Mouse (Mus musculus) liver, adult 2 months (tissue): ENCODE data around the gene Sh2b3. TPM values are rescaled to one million over a fixed set of nuclear protein-coding genes. Genes with fewer than 3 reads are reported as not detected.
A peak's percentile ranks its signal among the peaks of the same experiment; 100 is the strongest.

Experiments used
- DNase-seq: peaks from one replicate; pipeline ENCODE4 v3.0.0-alpha.2; 2011; ENCODE audit warnings: low read depth, low spot score; ENCODE audit errors: extremely low read depth
- H3K27ac ChIP-seq: fragments of 200-500 bp; replicated peaks from 2 replicates; pipeline ENCODE4 v1.5.1; 2012; ENCODE audit warnings: low read depth, mild to moderate bottlenecking, control low read depth, inconsistent platforms, low read length; ENCODE audit not compliant: insufficient read depth
- H3K27me3 ChIP-seq: fragments of 200-500 bp; 2 replicates; pipeline ENCODE4 v1.6.1; 2012; ENCODE audit warnings: mild to moderate bottlenecking, moderate library complexity, low read length, inconsistent platforms; ENCODE audit not compliant: control insufficient read depth, insufficient read depth
- H3K36me3 ChIP-seq: fragments of 200-500 bp; 2 replicates; pipeline ENCODE4 v1.6.1; 2012; ENCODE audit warnings: low read length, inconsistent platforms; ENCODE audit not compliant: control insufficient read depth, insufficient read depth
- H3K4me1 ChIP-seq: fragments of 200-500 bp; 2 replicates; pipeline ENCODE4 v1.6.1; 2011; ENCODE audit warnings: low read length; ENCODE audit not compliant: control insufficient read depth, insufficient read depth
- H3K4me3 ChIP-seq: fragments of 200-500 bp; 2 replicates; pipeline ENCODE4 v1.5.1; 2011; ENCODE audit warnings: low read depth, mild to moderate bottlenecking, control low read depth, low read length, moderate library complexity; ENCODE audit not compliant: insufficient read depth
- H3K79me2 ChIP-seq: fragments of 200-500 bp; 2 replicates; pipeline ENCODE4 v1.6.1; 2012; ENCODE audit warnings: inconsistent platforms, mild to moderate bottlenecking, low read length, moderate library complexity; ENCODE audit not compliant: control insufficient read depth, insufficient read depth
- H3K9ac ChIP-seq: fragments of 200-500 bp; 2 replicates; pipeline ENCODE4 v1.6.1; 2012; ENCODE audit warnings: low read depth, mild to moderate bottlenecking, control low read depth, inconsistent platforms, low read length
- CTCF ChIP-seq: fragments of 200-500 bp; IDR thresholded peaks from 2 replicates; pipeline ENCODE4 v1.5.1; 2011; ENCODE audit warnings: low read depth, low read length, control low read depth
- POLR2A ChIP-seq: fragments of 200-500 bp; IDR thresholded peaks from 2 replicates; pipeline ENCODE4 v1.6.1; 2011; ENCODE audit warnings: low read length, control low read depth; ENCODE audit not compliant: insufficient read depth; ENCODE audit errors: extremely low read depth
- WGBS: fragments of 180-500 bp; shearing (Covaris S2); methylation state at CpG from one replicate; pipeline ENCODE4 v1.1.7; 2018; 5-methylcytosine and 5-hydroxymethylcytosine counted together
- polyA plus RNA-seq: library from polyadenylated mRNA; depleted of rRNA; stranded (reverse); fragments of >200 nt; gene quantifications from 2 replicates; pipeline ENCODE4 v1.2.3, GENCODE M21; 2012
- total RNA-seq: library from RNA; depleted of rRNA; stranded (reverse); fragments of >200 nt; gene quantifications from 2 replicates; pipeline ENCODE4 v1.2.3, GENCODE M21; 2014

Sh2b3 gene
- total and polyA plus RNA-seq, 2 experiments, result 7.0 to 14.2 TPM

DNA sequence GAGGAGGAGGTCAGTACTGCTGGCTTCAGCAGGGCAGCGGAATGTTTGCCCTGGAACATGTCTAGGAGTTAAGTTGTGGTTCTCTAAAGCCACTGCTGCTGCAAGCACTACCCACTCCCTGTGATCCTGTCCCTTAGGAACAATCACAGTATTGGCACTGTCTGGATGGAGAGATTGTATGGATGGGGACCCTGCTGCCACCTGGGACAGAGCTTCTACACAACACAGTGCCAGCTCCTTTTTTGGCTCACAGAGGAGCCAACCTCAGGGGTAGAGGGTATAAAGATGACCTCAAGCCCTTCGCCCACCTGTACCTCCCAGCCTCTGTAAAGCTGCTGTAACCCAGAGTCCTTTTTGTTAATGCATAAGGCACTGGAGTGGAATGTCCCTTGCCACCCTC, 20.8 kb downstream of the Sh2b3 start:
- no peak overlapping the region for H3K27ac ChIP-seq
- peaks cover 2% of the 10 kb centered on the region for H3K4me1 ChIP-seq
- H3K4me3 ChIP-seq, result no peak overlapping the region
- no peak overlapping the region for H3K9ac ChIP-seq
- no peak for DNase-seq
- TF ChIP-seq POLR2A (no peak), CTCF (no peak)
- peaks cover 35% of the 10 kb centered on the region for H3K36me3 ChIP-seq
- H3K79me2 ChIP-seq, result no peaks in the 10 kb centered on the region; the same call in 1 of the 2 replicates
- WGBS, result 93% methylated on average over 2 of the region's 2 CpGs
- no peaks in the 10 kb centered on the region for H3K27me3 ChIP-seq

DNA sequence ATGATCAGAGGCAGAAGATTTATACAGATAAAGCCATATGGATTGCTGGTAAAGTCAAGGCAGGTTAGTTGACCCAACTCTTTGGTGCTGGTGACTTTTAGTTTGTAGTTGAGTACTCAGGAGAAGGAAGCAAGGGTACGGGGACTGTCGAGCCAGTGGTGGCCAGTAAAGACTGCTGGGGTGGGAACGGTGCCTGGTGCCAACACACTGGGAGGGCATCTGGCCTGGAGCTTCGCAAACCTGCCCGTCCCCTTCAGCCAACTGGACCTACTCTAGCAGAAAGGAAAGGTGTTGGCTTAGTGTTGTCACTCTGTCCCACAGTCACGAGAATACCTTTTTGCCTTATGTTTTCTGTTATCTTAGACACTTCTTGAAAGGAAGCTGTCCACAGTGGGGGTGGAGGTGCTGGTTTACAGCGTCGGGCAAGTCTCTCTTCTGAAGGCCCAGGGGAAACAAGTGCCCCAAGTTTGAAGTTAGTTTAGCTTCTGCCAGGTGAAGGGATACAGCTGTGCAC, 21.5 kb downstream of the Sh2b3 start:
- TF ChIP-seq CTCF (no peak), POLR2A (no peak)
- Histone ChIP-seq H3K79me2 (no peaks in the 10 kb centered on the region), H3K9ac (no peak overlapping the region), H3K36me3 (peaks cover 36% of the 10 kb centered on the region), H3K4me3 (no peak overlapping the region), H3K27me3 (no peaks in the 10 kb centered on the region), H3K4me1 (peaks cover 2% of the 10 kb centered on the region), H3K27ac (no peak overlapping the region)
- 79% methylated on average over 8 of the region's 8 CpGs for WGBS
- DNase-seq, result no peak

DNA sequence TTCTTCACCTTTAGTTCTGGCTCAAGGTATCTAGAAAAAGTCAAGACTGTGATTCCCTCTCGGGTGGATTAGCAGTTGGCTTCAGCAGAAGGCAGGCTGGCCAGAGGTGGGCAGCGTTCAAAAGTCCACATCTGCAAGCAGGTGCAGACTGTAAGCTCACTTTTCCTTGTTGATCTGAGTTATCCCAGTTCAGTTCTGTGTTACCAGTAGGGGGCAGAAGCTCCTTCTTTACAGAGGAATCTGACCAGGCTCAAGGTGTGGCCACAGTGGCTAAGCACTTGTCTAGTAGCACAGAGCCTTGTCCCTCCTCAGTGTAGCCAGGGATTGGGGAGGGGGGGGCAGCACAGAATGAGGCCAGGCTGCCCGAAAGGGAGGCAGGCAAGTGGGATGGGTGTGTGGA, 22.4 kb downstream of the Sh2b3 start:
- H3K27me3 ChIP-seq, result no peaks in the 10 kb centered on the region
- H3K9ac ChIP-seq, result no peak overlapping the region
- H3K4me3 ChIP-seq, result no peak overlapping the region
- peak; percentile 67 for DNase-seq
- H3K79me2 ChIP-seq, result no peaks in the 10 kb centered on the region
- H3K4me1 ChIP-seq, result no peaks in the 10 kb centered on the region; the same call in 1 of the 2 replicates
- no peak overlapping the region for H3K27ac ChIP-seq
- TF ChIP-seq POLR2A (no peak), CTCF (peak; percentile 47; the same call in 1 of the 2 replicates)
- WGBS, result 41% methylated on average over 3 of the region's 3 CpGs
- peaks cover 37% of the 10 kb centered on the region for H3K36me3 ChIP-seq

GRCm38 (mm10) chr5:121813744-121814143, 23.7 kb downstream of the Sh2b3 start:
- no peaks in the 10 kb centered on the region for H3K79me2 ChIP-seq
- no peak overlapping the region for H3K4me3 ChIP-seq
- H3K9ac ChIP-seq, result no peak overlapping the region
- TF ChIP-seq CTCF (no peak), POLR2A (no peak)
- no peaks in the 10 kb centered on the region for H3K27me3 ChIP-seq
- 91% methylated on average over 10 of the region's 10 CpGs for WGBS
- peaks cover 43% of the 10 kb centered on the region for H3K36me3 ChIP-seq
- no peak for DNase-seq
- no peaks in the 10 kb centered on the region; the same call in 1 of the 2 replicates for H3K4me1 ChIP-seq
- no peak overlapping the region for H3K27ac ChIP-seq

DNA sequence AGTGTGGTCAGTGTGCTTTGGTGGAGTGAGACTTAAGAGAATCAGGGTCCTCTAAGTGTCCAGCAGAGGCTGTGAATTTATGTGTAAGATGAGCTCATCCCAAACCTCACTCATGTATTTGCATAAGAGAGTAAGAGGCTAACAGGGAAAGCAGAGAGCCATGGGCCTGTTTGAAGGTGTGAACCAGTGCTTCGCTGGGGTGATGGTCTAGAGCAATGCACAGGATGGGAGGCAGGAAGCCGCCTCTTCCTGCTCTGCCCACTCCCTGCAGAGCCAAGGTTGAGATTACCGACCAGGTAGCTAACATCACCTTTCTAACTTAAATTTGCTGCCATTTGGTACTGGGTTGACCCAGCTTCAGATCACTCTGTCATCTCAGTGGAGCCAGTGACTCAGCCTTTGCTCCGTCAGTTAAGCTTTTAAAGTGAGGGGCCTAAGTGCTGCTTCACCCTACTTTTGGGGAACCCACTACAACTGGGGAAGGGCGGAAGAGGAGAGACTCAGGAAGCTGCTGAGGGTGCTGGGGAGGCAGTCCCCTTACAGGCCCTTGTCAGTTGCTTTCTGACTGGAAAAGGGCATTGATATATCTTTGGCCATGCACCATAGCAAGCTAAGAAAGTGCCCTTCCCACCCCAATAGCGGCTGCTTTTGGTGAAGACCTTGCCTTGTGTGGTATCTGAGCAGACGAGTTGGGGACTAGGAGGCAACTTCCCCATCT, 24.8 kb downstream of the Sh2b3 start:
- Histone ChIP-seq H3K27me3 (no peaks in the 10 kb centered on the region), H3K9ac (no peak overlapping the region), H3K36me3 (peaks cover 41% of the 10 kb centered on the region), H3K27ac (no peak overlapping the region), H3K79me2 (no peaks in the 10 kb centered on the region), H3K4me1 (no peaks in the 10 kb centered on the region; the same call in 1 of the 2 replicates), H3K4me3 (no peak overlapping the region)
- no peak for DNase-seq
- TF ChIP-seq POLR2A (no peak), CTCF (no peak)
- 76% methylated on average over 7 of the region's 7 CpGs for WGBS

GRCm38 (mm10) chr5:121811485-121811931, 25.9 kb downstream of the Sh2b3 start:
- H3K9ac ChIP-seq, result no peak overlapping the region
- H3K4me1 ChIP-seq, result no peaks in the 10 kb centered on the region; the same call in 1 of the 2 replicates
- 70% methylated on average over 5 of the region's 5 CpGs for WGBS
- H3K79me2 ChIP-seq, result no peaks in the 10 kb centered on the region
- DNase-seq, result no peak
- no peaks in the 10 kb centered on the region for H3K27me3 ChIP-seq
- H3K36me3 ChIP-seq, result peaks cover 40% of the 10 kb centered on the region
- H3K4me3 ChIP-seq, result no peak overlapping the region
- no peak for TF ChIP-seq CTCF
- no peak for TF ChIP-seq POLR2A
- H3K27ac ChIP-seq, result peak overlapping the region; percentile 0; the same call in 1 of the 2 replicates
